Mouse (Mus musculus): Measurements from ENCODE around the gene Akap8l.

The Akap8l gene

GRCm38 (mm10) chr17:32358192-32358942 is 8.0 kb upstream of the Akap8l start:
- DNase-seq (ENCODE audit: low spot score in 2 of 2): no peak

GRCm38 (mm10) chr17:32356766-32357760 is 6.7 kb upstream of the Akap8l start:
- DNase-seq (ENCODE audit: low spot score in 2 of 2): no peak

DNA sequence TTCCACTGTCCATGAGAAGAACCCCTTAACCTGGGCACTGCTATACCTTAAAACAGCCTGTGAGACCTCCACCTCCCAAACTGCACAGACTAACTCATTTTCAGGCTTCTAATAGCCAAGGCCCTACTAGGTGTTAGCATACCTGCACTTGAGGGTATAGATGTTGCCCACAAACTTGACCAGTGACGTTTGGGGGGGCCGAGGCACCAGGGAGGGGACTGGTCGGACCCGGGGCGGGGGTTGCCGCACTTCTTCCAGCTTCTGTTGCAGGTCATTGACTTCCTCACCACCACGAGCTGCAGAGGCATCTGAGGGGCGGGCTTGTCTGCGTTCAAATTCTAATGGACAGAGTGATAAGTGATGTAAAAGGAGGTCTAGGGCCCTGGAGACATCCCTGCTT is 5.9 kb upstream of the Akap8l start:
- DNase-seq (ENCODE audit: low spot score in 2 of 2): no peak

DNA sequence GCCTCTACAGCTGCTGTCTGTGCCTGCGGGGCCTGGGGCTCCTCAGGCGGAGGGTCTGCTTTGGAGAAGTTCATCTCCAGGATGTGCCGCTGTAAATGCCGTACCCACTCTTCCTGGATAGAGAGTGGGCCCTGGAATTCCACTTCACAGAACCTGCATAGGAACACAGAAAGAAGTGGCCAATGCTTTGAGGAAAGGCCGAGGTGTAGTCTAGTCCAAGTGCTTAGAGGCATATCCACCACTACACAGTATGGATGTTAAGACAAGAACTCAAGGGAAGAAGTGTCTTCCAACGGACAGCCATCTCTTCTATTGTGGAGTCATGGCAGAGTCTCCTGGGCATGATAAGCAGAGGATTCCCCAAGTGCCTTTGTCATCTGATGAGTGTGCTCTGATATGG is 4.6 kb upstream of the Akap8l start:
- DNase-seq (ENCODE audit: low spot score in 2 of 2): no peak

GRCm38 (mm10) chr17:32354211-32354610 is 3.8 kb upstream of the Akap8l start:
- DNase-seq (ENCODE audit: low spot score in 2 of 2): no peak

- DNase-seq (ENCODE audit: low spot score in 2 of 2): no peak
These were observed 3.3 kb upstream of the Akap8l start for GRCm38 (mm10) chr17:32353696-32354095.

DNA sequence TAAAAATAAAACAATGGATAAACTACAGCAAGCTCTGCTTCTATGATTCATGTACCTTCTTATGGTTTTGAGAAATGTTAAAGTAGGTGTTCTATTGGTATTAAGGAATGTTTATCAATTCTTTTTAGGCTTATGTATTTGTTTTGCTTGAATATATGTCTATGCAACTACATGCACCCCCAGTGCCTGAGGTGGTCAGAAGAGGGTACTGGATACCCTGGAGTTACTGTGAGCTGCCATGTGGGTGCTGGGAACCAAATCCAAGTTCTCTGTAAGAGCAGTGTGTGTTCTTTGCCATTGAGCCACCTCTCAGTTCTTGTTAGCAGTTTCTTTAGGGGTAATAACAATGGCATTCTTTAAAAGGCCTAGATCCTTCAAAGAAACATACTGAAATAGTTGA is 1.3 kb upstream of the Akap8l start:
- no peak for DNase-seq (ENCODE audit: low spot score in 2 of 2)

GRCm38 (mm10) chr17:32351269-32351668 is 862 bp upstream of the Akap8l start:
- DNase-seq (ENCODE audit: low spot score in 2 of 2): no peak

GRCm38 (mm10) chr17:32349851-32350381 is 491 bp downstream of the Akap8l start:
- no peak for DNase-seq (ENCODE audit: low spot score in 2 of 2)

DNA sequence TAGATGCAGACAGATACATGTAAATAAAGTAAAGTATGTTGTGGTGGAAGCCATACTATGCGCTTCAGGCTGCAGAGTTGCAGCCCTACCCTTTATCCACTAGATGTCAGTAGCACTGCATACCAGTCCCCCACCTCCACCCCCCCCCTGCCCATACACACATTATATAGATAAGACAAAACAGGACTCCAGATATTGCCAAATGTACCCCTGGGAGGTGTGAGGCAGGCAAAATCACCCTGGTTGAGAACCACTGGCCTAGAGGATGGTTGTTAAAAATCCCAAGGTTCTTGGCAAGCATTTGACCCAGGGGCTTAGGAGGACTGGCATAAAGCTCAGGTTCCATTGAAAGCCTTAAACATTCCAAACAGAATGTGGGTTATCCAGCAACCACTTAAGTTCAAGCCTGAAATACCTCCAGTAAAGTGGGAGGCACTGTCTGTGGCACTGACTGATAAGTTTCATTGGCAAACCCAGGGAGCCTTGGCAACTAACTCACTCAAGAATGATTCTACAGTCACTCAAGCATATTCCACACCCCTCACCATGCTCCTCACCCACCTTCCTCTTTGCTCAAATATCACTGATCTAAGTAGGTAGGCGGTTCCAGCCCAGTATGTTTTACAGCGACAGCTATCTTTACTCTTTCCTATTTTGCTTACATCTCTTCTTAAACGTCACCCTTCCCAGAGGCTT is 1.2 kb downstream of the Akap8l start:
- peak; percentile 49 to 51 for DNase-seq (ENCODE audit: low spot score in 2 of 2)

DNA sequence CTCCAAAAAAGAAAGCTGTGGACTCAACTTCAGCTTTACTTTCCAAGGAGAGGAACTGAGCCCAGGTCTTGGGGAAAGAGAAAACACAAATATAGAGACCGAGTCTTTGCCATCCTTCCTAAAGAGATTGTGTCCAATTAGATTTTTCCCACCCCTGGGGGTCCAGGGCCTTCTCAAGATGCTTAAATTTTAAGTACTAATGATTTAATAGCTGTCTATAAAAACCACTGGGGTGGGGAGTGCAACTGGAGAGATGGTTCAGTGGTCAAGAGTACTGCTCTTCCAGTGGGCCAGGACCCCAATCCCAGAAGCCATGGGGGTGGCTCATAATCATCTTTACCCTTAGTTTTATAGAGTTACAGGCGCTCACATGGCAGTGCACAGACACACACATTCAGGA is 2.0 kb downstream of the Akap8l start:
- DNase-seq (ENCODE audit: low spot score in 2 of 2): no peak

DNA sequence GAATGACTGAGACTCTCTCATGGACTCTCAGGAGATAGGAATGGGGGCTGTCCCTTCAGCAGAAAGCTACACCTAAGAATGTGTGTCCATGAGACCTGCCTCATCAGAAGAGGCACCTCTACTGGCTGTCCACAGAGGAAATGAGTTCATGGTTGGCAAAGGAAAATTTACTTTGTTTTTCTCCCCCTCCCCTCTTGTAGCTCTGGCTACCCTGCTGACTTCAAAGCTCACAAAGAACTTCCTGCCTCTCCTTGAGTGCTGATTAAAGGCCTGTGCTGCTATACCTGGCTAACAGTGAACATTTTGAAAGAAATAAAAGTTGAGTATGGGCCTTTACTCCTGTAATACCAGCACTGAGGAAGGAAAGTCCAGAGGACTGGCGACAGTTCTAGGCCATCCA is 9.3 kb downstream of the Akap8l start:
- no peak for DNase-seq (ENCODE audit: low spot score in 2 of 2)

DNA sequence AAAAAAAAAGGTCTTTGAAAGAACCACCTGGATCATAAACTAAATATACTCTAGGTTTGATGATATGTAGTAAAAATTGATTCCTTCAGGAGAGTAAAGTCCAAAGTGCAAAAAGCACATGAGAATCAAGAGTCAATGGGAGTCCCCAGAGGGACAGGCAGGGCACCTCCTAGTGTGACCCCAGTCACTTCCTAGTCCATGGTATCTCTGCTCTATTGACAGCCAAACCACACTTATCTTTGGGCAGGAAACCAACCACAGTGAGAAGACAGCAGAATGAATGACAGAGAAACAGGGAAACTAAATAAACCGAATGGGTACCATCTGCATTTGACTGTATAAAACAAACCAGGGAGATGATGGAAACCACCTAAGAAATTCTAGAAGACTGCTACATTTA is 10.3 kb downstream of the Akap8l start:
- DNase-seq (ENCODE audit: low spot score in 2 of 2): no peak

- no peak for DNase-seq (ENCODE audit: low spot score in 2 of 2)
These were observed 14.5 kb downstream of the Akap8l start for GRCm38 (mm10) chr17:32335869-32336268.

DNA sequence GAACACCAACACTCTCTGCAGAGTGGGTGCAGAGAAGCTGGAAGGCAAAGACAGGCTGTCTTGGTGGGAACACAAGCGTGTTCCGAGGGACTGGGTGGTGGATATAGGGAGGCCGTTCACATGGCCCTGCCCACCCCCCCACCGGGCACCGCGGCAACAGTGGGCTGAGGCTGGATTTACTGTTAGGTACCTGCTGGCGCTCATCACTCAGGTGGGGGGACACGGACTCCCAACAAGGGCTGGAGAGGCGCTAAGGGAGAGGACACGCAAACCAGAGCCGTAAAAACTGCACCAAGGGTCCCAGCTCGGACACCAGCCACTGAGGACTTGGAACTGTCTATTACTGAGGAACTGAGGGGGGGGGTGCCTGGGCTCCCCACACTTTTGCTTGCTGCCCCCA is 15.5 kb downstream of the Akap8l start:
- DNase-seq (ENCODE audit: low spot score in 2 of 2): no peak

GRCm38 (mm10) chr17:32333675-32334303 is 16.6 kb downstream of the Akap8l start:
- DNase-seq (ENCODE audit: low spot score in 2 of 2): no peak

DNA sequence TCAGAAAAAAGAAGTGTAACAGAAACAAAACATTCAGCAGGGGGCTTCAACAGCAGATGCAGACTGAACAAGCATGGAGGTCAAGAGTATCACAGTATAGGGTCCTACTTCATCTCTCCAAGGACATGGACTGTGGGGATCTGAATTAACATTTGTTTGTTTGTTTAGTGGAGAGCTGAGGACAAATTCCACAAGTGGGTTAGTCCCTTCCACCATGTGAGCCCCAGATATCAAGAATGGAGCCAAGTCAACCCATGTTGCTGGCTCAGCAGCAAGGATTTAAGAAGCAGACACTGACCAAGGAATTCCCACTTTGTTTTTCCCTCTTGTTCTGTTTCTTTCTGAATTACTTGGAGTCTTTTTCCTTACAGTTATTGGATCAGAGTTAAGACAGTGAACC is 22.9 kb downstream of the Akap8l start:
- no peak for DNase-seq (ENCODE audit: low spot score in 2 of 2)

DNA sequence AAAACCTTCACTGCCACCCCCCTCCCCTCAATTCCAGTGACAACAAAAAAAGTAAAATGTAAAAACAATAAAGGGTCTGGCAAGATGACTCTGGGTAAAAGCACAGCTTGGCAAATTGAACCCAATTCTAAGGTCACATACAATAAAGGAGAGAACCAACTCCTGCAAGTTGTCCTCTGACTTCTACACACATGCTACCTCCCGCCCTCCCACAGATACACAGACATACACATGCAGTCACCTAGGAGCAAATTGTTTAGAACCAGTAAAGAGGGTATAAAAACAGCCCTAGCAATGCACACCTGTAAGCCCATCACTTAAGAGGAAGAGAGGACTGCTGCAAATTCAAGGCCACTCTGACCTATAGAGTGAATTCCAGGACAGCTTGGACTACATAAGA is 27.6 kb downstream of the Akap8l start:
- no peak for DNase-seq (ENCODE audit: low spot score in 2 of 2)

- DNase-seq (ENCODE audit: low spot score in 2 of 2): peak in 1 of 2 experiments; percentile 23
These were observed 28.6 kb downstream of the Akap8l start for GRCm38 (mm10) chr17:32321836-32322235.

DNA sequence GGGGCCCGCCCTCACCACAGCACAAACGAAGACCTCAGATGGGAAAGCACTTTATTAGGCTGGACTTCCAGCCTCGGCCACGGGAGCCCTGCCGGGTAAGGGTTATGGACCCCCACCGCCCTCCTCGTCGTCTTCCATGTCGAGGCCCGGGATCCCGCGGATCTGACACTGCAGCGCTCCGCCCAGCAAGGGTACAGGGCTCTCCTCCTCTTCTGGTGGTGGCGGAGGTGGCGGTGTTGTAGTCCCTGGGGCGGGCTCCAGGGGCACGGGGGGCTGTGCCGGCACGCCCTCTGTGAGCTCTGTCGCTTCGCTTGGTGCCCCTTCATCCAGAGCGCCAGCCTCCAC is 29.0 kb downstream of the Akap8l start:
- DNase-seq (ENCODE audit: low spot score in 2 of 2): no peak

DNA sequence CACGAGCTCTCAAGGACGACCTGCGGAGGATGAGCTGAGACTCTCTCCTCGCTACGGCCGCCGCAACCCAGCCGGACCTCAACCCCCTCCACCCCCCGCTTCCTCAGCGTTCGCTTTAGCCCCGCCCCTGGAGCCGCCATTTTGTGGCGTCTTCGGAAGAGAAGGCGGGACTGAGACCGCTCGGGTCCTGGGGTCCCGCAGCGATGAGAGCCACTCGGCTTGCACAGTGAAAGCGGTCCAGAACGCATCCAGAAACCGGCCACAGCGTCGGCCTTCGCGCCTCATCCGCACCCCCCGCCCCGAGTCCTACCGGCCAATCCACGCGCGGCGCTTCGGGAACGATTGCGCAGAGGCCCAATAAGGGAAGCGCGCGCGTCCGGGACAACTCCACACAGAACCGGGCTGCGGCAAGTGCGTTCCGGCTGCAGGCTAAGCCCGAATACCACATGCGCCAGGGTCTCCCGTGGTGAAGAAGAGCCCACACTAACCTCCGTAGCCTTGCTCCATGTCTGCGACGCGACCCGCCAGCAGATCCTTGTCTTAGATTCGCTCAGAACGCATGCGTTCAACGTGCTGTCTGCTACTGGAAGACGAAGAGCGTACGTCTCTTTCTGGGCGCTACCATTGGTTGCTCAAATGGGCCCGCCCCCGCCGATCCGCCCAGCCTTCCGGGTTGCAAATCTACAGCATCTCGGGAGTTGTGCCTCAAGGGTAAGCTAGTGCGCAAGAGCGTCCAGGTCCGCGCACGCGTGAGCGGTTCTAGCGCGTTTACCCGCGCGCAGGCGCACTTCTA is 29.6 kb downstream of the Akap8l start, which contains the start of gene Akap8:
TSS of gene Akap8 (minus strand) at position 642 of the 793 bp plus-strand sequence.
- DNase-seq (ENCODE audit: low spot score in 2 of 2): peak; percentile 85 to 97
